Mouse (Mus musculus) forebrain, embryonic 15.5 days (tissue): Measurements from ENCODE around the gene Ankrd44. TPM values are rescaled to one million over a fixed set of nuclear protein-coding genes. Genes with fewer than 3 reads are reported as not detected.
A peak's percentile ranks its signal among the peaks of the same experiment; 100 is the strongest.

Experiments used
- ATAC-seq: fragments of 200-750 bp; cut with Nextera tagmentation; replicated peaks from 2 replicates; pipeline ENCODE4 v1.8.0; 2017; ENCODE audit warnings: mild to moderate bottlenecking, moderate TSS enrichment, moderate library complexity
- H3K27ac ChIP-seq: fragments of 300-500 bp; sonication (generic); replicated peaks from 2 replicates; pipeline ENCODE4 v1.5.1; 2015; ENCODE audit warnings: mild to moderate bottlenecking, inconsistent platforms
- H3K27me3 ChIP-seq: fragments of 300-500 bp; sonication (generic); 2 replicates; pipeline ENCODE4 v1.6.1; 2015; ENCODE audit warnings: inconsistent platforms
- H3K36me3 ChIP-seq: fragments of 300-500 bp; sonication (generic); 2 replicates; pipeline ENCODE4 v1.6.1; 2015; ENCODE audit warnings: mild to moderate bottlenecking, inconsistent platforms
- H3K4me1 ChIP-seq: fragments of 300-500 bp; sonication (generic); 2 replicates; pipeline ENCODE4 v1.6.1; 2015; ENCODE audit warnings: inconsistent platforms
- H3K4me2 ChIP-seq: fragments of 300-500 bp; sonication (generic); replicated peaks from 2 replicates; pipeline ENCODE4 v1.6.1; 2015; ENCODE audit warnings: mild to moderate bottlenecking, inconsistent platforms
- H3K4me3 ChIP-seq: fragments of 300-500 bp; sonication (generic); 2 replicates; pipeline ENCODE4 v1.5.1; 2015; ENCODE audit warnings: mild to moderate bottlenecking, inconsistent platforms
- H3K9ac ChIP-seq: fragments of 300-500 bp; sonication (generic); replicated peaks from 2 replicates; pipeline ENCODE4 v1.6.1; 2015; ENCODE audit warnings: mild to moderate bottlenecking, inconsistent platforms
- H3K9me3 ChIP-seq: fragments of 300-500 bp; sonication (generic); 2 replicates; pipeline ENCODE4 v1.6.1; 2016; ENCODE audit warnings: inconsistent platforms
- WGBS: fragments of 180-500 bp; shearing (Covaris S2); methylation state at CpG from one replicate; pipeline ENCODE4 v1.1.7; 2015; ENCODE audit warnings: mixed read lengths; 5-methylcytosine and 5-hydroxymethylcytosine counted together
- polyA plus RNA-seq: library from polyadenylated mRNA; unstranded; fragments of >200 nt; fragmentation: Nextera tagmentation; extraction: Ambion mirVana; gene quantifications from 2 replicates; pipeline ENCODE4 v1.2.1, GENCODE M21; 2015

Ankrd44 gene
- polyA plus RNA-seq, 1 experiment from 2014 or later: 21.5 TPM

DNA sequence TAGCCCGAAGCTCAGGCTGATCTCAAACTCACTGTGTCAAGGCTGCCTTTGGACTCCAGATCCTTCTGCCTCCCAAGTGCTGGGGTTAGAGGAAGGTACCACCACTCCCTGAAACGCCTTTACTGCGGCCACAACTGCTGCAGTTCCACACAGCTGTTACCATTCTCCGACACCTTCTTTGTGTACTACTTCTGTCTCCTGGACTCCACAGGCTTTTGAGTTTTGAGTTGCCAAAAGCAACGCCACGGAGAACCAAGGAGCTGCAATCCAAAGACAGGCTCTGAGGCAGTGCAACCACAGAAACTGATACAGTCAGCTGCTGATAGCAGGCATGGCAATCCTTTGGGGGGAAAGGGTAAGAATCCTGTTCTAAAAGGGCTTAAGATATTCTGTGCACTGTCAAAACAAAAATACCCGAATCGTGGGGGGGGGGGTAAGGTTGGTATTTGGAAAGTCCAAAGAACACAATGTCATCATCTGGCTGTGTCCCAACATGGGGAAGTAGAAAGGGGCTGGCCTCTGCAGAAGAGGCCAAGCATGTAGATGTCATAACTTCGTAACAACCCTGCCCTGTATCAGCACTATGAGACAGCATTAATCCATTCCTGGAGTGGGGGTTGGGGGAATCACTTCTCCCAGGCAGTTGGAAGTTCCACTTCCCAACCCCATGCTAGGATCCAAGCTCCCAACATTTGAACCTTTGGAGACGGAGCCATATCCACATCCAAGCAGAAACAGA lies 116.2 kb downstream of the Ankrd44 start:
- H3K27ac ChIP-seq: no peak overlapping the region
- H3K4me2 ChIP-seq: no peak overlapping the region
- H3K36me3 ChIP-seq: no peaks in the 10 kb centered on the region
- no peaks in the 10 kb centered on the region for H3K9me3 ChIP-seq
- no peak overlapping the region for H3K4me3 ChIP-seq
- 90% methylated on average over 10 of the region's 10 CpGs for WGBS
- H3K27me3 ChIP-seq: no peaks in the 10 kb centered on the region
- H3K9ac ChIP-seq: no peak overlapping the region
- no peak for ATAC-seq
- H3K4me1 ChIP-seq: no peaks in the 10 kb centered on the region

DNA sequence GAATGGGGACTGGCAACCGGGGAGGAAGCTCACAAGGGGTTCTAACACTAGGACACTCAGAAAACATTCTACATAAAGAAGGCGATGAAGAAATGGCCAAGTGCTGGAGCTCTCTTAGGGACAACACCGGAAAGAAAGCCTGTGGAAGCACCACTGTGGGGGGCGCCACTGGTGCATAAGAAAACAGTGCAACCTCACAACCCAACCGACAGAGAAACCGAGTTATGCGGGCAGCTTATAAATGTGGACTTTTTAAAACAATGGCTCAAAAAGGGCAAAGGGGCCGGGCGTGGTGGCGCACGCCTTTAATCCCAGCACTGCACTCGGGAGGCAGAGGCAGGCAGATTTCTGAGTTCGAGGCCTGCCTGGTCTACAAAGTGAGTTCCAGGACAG lies 117.1 kb downstream of the Ankrd44 start:
- Histone ChIP-seq H3K4me2 (no peak overlapping the region), H3K27me3 (no peaks in the 10 kb centered on the region), H3K36me3 (no peaks in the 10 kb centered on the region), H3K4me1 (no peaks in the 10 kb centered on the region), H3K9me3 (no peaks in the 10 kb centered on the region), H3K9ac (no peak overlapping the region), H3K27ac (no peak overlapping the region), H3K4me3 (no peak overlapping the region)
- 96% methylated on average over 13 of the region's 13 CpGs for WGBS
- ATAC-seq: no peak

DNA sequence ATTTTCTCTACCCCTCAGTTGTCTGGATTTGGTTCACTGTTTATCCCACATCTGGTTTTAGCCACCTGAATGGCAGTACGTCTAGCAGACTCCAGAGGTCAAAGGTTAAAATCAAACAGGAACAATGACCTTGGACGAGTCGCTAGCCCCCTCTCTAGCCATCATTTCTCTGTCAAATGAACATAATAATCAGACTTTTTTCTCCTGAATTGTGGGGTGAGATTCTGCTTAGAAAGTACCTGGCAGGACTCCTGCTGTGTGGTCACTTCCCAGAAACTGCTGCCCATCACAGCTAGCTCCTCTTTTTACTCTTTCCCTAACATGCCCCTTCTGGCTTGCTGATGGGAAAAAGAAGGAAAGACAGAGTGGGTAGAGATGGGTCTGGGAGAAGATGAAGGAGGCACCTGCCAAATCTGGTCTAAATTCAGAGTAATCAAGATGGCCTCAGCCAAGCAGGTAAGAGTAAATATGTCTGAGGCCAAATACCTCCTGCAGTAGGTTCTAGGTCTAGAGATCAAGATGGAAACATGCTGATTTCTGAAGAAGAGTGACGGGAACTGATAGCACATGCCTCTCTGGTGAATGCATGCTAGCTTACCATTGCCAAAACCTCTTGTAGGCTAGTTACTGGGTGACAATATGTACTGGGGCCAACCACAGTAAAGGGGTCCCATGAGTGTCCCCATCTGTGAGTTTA lies 117.6 kb downstream of the Ankrd44 start:
- H3K36me3 ChIP-seq: no peaks in the 10 kb centered on the region
- no peak overlapping the region for H3K9ac ChIP-seq
- WGBS: 81% methylated on average over 4 of the region's 4 CpGs
- H3K9me3 ChIP-seq: no peaks in the 10 kb centered on the region
- no peak for ATAC-seq
- no peak overlapping the region for H3K4me2 ChIP-seq
- no peak overlapping the region for H3K4me3 ChIP-seq
- H3K4me1 ChIP-seq: no peaks in the 10 kb centered on the region
- no peaks in the 10 kb centered on the region for H3K27me3 ChIP-seq
- H3K27ac ChIP-seq: no peak overlapping the region

DNA sequence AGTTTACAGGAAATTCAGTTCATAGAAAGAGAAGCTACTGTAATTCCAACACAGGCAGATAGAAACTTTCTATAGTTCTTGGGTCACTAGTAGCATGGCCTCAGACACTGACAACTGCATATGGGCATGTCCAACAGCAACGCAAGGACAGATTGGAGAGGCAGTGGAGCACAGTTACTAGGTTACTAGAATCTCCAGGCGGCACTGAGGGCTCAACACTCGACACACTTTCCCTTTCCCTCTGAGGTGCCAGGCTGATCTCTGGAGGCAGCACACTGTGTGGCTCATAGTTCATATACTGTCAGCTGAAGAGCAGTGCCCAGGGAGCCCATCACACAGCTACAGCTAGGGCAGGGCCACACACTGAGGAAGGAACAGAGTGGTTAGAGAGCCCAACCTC lies 118.4 kb downstream of the Ankrd44 start:
- no peak for ATAC-seq

DNA sequence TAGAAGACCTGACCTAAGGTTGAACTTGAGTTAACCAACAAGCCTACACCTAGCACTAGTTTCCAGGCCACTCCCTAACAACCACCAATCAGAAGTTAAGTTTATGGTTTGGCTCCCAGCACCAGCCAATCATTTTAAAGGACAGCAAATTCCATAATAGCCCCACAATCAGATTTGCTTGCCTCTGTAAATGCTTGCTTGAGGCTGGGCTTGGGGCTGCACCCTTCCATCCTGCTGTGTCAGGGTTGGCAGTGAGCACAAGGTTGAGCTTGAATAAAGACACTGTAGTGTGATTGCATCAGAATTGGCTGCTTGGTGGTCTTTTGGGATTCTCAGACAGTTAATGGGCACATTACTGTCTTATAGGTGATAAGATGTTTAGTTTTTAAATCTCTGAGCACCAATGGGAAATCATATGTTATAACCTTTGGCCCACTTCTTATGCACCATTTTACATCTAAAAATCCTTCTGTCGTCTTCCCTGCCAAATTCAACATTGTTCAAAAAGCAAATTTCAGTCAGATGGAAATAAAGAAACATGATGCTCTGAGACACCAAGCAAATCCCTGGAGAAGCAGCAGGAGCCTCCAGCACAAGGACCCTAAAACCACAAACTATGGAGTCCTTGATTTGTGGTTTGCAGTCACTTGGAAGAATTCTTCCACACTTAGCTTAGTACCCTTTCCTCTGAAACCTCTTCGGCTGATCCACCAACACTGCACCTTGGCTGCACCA lies 119.9 kb downstream of the Ankrd44 start:
- H3K4me2 ChIP-seq: no peak overlapping the region
- H3K27ac ChIP-seq: no peak overlapping the region
- WGBS: 85% methylated on average over 2 of the region's 2 CpGs
- no peaks in the 10 kb centered on the region for H3K9me3 ChIP-seq
- H3K27me3 ChIP-seq: no peaks in the 10 kb centered on the region
- ATAC-seq: no peak
- 0 out of 2 replicates have a peak, but pooled peaks cover 9% of the 10 kb centered on the region for H3K4me1 ChIP-seq
- no peak overlapping the region for H3K9ac ChIP-seq
- no peak overlapping the region for H3K4me3 ChIP-seq
- no peaks in the 10 kb centered on the region for H3K36me3 ChIP-seq

More for the DNA sequence above, 118.4 kb downstream of the Ankrd44 start:
- Histone ChIP-seq H3K4me3 (no peak overlapping the region), H3K27me3 (no peaks in the 10 kb centered on the region), H3K9me3 (no peaks in the 10 kb centered on the region), H3K9ac (no peak overlapping the region), H3K27ac (no peak overlapping the region), H3K4me1 (0 out of 2 replicates have a peak, but pooled peaks cover under 1% of the 10 kb centered on the region), H3K36me3 (no peaks in the 10 kb centered on the region), H3K4me2 (no peak overlapping the region)
- 90% methylated on average over 3 of the region's 3 CpGs for WGBS

DNA sequence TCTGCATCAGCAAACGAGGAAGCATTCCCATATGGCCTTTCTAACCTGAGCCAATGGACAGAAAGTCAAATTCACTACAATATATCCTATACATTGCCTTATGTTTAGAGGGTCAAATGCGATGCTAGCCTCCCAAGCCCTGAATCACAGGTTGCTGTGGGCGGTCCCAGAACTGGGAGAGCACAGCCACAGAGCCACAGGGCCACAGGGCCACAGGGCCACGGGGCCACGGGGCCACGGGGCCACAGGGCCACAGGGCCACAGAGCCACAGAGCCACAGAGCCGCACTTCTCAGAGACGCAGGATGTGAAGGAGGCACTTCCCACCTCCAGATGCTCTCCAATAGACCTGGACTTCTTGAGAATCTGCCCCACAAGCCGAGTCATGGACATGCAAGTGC lies 121.8 kb downstream of the Ankrd44 start:
- Histone ChIP-seq H3K9me3 (no peaks in the 10 kb centered on the region), H3K9ac (no peak overlapping the region), H3K4me3 (no peak overlapping the region), H3K27ac (no peak overlapping the region), H3K27me3 (no peaks in the 10 kb centered on the region), H3K4me1 (0 out of 2 replicates have a peak, but pooled peaks cover 9% of the 10 kb centered on the region), H3K36me3 (no peaks in the 10 kb centered on the region), H3K4me2 (no peak overlapping the region)
- 94% methylated on average over 9 of the region's 9 CpGs for WGBS
- ATAC-seq: no peak

DNA sequence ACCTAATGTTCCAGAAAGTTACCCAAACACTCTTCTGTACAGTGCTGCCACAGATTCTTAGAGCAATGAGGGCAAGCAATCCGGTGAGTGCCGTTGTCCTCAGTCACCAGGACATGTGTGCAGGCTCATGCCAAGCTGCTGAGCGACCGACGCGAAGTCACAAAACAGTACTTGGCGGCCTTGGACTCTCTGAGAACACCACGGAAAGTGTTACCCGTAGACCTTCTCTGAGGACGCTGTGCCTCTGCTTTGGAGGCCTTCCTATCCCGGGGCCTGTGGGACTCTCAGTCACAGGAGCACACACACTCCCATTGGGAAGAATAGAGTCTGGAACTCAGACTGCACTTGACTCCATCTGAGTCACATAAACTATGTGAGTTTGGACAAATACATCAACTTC lies 123.5 kb downstream of the Ankrd44 start:
- 49% methylated on average over 11 of the region's 11 CpGs for WGBS
- no peak for ATAC-seq
- Histone ChIP-seq H3K36me3 (no peaks in the 10 kb centered on the region), H3K27ac (no peak overlapping the region), H3K9ac (no peak overlapping the region), H3K4me2 (no peak overlapping the region), H3K4me3 (no peak overlapping the region), H3K27me3 (no peaks in the 10 kb centered on the region), H3K4me1 (0 out of 2 replicates have a peak, but pooled peaks cover 9% of the 10 kb centered on the region), H3K9me3 (no peaks in the 10 kb centered on the region)

DNA sequence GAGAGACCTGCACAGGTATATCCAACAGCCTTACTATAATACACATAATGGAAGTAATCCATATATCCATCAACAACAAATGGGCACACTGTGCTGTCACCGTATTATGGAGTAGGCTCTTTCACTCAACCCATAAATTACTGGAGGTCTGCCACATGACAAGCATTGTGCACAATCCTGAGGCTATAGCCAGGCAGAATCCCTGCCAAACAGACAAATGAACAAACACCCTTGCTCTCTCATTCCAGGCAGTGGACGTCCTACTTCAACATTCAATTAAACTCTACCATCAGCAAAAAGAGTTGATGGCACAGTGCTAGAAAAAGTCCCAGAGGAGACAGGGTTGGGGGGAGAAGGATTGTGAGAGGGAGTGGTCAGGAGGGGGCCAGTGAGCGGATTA lies 124.9 kb downstream of the Ankrd44 start:
- H3K4me2 ChIP-seq: no peak overlapping the region
- no peak overlapping the region for H3K27ac ChIP-seq
- no peak overlapping the region for H3K9ac ChIP-seq
- 0 out of 2 replicates have a peak, but pooled peaks cover 9% of the 10 kb centered on the region for H3K4me1 ChIP-seq
- no peak for ATAC-seq
- no peaks in the 10 kb centered on the region for H3K27me3 ChIP-seq
- no peaks in the 10 kb centered on the region for H3K9me3 ChIP-seq
- WGBS: 53% methylated on average over 2 of the region's 3 CpGs
- H3K36me3 ChIP-seq: no peaks in the 10 kb centered on the region
- H3K4me3 ChIP-seq: no peak overlapping the region

DNA sequence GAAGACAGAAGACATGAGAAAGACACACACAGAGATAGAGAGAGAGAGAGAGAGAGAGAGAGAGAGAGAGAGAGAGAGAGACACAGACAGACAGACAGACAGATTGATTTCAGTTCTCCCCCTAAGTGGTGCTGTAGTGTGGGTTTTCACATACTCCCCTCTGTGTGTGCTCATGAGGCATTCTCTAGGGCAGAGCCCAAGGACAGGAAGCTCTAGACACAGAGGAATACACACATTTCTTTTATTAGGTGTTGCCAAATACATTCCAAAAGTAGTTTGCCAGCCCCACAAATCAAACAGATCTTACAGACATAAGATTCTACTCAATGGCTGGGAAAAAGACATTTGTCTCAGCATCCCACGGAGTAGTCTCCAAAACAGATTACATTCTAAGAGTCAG lies 126.8 kb downstream of the Ankrd44 start:
- Histone ChIP-seq H3K9me3 (no peaks in the 10 kb centered on the region), H3K36me3 (no peaks in the 10 kb centered on the region)

DNA sequence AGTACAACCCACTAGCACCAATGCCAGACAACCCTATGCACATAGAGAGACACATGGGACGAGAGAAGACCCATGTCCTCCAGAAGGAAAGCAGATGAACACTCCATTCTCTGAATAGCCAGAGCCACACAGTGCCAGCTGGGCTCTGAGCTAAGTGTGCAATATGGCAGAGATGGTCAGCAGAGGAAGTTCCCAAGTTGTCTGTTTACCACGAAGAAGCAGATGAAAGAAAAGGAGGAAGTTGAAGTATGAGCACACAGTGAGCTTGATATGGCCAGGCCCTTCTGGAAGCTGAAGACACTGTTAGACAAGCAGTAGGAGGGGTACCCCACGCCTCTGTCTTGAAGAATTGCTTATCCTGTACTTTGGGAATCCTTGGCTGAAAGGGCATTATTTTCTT lies 127.8 kb downstream of the Ankrd44 start:
- no peak for ATAC-seq
- Histone ChIP-seq H3K9me3 (no peaks in the 10 kb centered on the region), H3K9ac (no peak overlapping the region), H3K4me2 (no peak overlapping the region), H3K4me3 (no peak overlapping the region), H3K27ac (no peak overlapping the region), H3K4me1 (0 out of 2 replicates have a peak, but pooled peaks cover 9% of the 10 kb centered on the region), H3K36me3 (no peaks in the 10 kb centered on the region), H3K27me3 (no peaks in the 10 kb centered on the region)
- WGBS: 84% methylated on average over 3 of the region's 3 CpGs

More for the DNA sequence above, 126.8 kb downstream of the Ankrd44 start:
- Histone ChIP-seq H3K4me2 (no peak overlapping the region), H3K4me3 (no peak overlapping the region), H3K9ac (no peak overlapping the region), H3K27me3 (no peaks in the 10 kb centered on the region), H3K27ac (no peak overlapping the region), H3K4me1 (0 out of 2 replicates have a peak, but pooled peaks cover 9% of the 10 kb centered on the region)
- ATAC-seq: no peak
- 75% methylated on average over 1 of the region's 1 CpGs for WGBS

DNA sequence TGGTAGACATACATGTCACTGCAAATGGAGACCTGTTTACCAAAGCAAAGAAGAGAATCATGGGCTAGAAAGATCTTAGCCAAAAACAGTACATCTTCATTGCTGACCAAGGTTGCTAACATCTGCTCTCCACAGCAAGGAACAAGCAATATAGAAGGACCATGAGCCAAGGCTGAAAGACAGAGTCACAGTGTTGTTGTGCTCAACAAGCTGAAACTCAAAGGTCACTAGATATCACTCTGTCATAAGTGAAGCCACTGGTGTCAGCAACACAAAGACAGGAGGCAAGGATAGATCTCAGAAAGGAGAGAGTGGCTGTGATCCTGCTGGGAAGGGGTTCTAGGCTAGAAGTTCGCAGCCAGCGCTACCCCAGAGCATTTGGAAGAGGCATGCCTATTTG lies 131.5 kb downstream of the Ankrd44 start:
- Histone ChIP-seq H3K27ac (no peak overlapping the region), H3K4me1 (no peaks in the 10 kb centered on the region), H3K9me3 (no peaks in the 10 kb centered on the region), H3K9ac (no peak overlapping the region), H3K27me3 (no peaks in the 10 kb centered on the region), H3K4me2 (no peak overlapping the region), H3K4me3 (no peak overlapping the region), H3K36me3 (no peaks in the 10 kb centered on the region)
- 93% methylated on average over 2 of the region's 2 CpGs for WGBS
- ATAC-seq: no peak

DNA sequence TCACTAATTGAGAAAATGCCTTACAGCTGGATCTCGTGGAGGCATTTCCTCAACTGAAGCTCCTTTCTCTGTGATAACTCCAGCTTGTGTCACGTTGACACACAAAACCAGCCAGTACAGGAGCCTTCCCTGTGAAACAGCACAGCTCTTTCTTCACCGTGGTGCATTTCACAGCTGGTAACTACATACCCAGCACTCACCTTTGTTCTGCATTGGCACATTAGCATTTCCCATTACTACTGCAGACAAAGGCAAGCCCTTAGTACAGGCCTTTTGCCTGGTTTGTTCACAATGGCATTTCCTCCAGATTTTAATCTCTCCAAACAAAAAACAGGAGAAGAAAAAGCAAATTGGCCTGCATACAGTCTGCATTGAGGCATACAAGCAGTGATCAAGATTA lies 134.8 kb downstream of the Ankrd44 start:
- Histone ChIP-seq H3K4me3 (no peak overlapping the region), H3K4me1 (no peaks in the 10 kb centered on the region), H3K27ac (no peak overlapping the region), H3K36me3 (no peaks in the 10 kb centered on the region), H3K27me3 (no peaks in the 10 kb centered on the region), H3K9me3 (no peaks in the 10 kb centered on the region), H3K9ac (no peak overlapping the region), H3K4me2 (no peak overlapping the region)
- whole genome bisulfite sequencing: 8% methylated on average over 3 of the region's 3 CpGs
- ATAC-seq: peak; percentile 64; the same call in 1 of the 2 replicates
